Mouse (Mus musculus) ES-Bruce4 (cell line): ENCODE measurements around the gene Ankrd11. TPM values are rescaled to one million over a fixed set of nuclear protein-coding genes. Genes with fewer than 3 reads are reported as not detected.

Experiments
- H3K27ac ChIP-seq: 2 replicates; pipeline ENCODE4 v1.5.1; 2012; ENCODE audit warnings: low read length, inconsistent platforms; ENCODE audit not compliant: insufficient read depth
- H3K27me3 ChIP-seq: 2 replicates; pipeline ENCODE4 v1.6.1; 2012; ENCODE audit warnings: mild to moderate bottlenecking, low read length, inconsistent platforms; ENCODE audit not compliant: control insufficient read depth, poor library complexity, insufficient read depth, severe bottlenecking
- H3K36me3 ChIP-seq: 2 replicates; pipeline ENCODE4 v1.6.1; 2012; ENCODE audit warnings: inconsistent platforms, mild to moderate bottlenecking, low read length, moderate library complexity; ENCODE audit not compliant: control insufficient read depth, poor library complexity, insufficient read depth, severe bottlenecking
- H3K4me1 ChIP-seq: one replicate; pipeline ENCODE4 v1.8.1; 2011; ENCODE audit warnings: low read length; ENCODE audit not compliant: control insufficient read depth, insufficient read depth
- H3K4me3 ChIP-seq: 2 replicates; pipeline ENCODE4 v1.5.1; 2011; ENCODE audit warnings: low read depth, mild to moderate bottlenecking, low read length
- H3K9ac ChIP-seq: 2 replicates; pipeline ENCODE4 v1.6.1; 2012; ENCODE audit warnings: low read depth, mild to moderate bottlenecking, inconsistent platforms; ENCODE audit not compliant: poor library complexity, severe bottlenecking
- H3K9me3 ChIP-seq: replicated peaks from 2 replicates; pipeline ENCODE4 v1.6.1; 2012; ENCODE audit warnings: mild to moderate bottlenecking, low read length, inconsistent platforms; ENCODE audit not compliant: control insufficient read depth, poor library complexity, insufficient read depth, severe bottlenecking
- CTCF ChIP-seq: IDR thresholded peaks from one replicate; pipeline ENCODE4 v1.8.1; 2011; ENCODE audit warnings: low read depth, low read length
- EP300 ChIP-seq: IDR thresholded peaks from 2 replicates; pipeline ENCODE4 v1.6.1; 2011; ENCODE audit warnings: low read depth, low read length; ENCODE audit not compliant: insufficient read depth
- POLR2A ChIP-seq: IDR thresholded peaks from one replicate; pipeline ENCODE4 v1.8.1; 2011; ENCODE audit warnings: low read length; ENCODE audit not compliant: insufficient read depth
- polyA plus RNA-seq: library from polyadenylated mRNA; stranded (reverse); fragments of >200 nt; gene quantifications from 2 replicates; pipeline ENCODE4 v1.2.4, GENCODE M21; 2011; ENCODE audit warnings: low read depth; ENCODE audit not compliant: missing spikeins, insufficient read depth, insufficient read length

The Ankrd11 gene
- polyA plus RNA-seq, 1 experiment: 148 TPM

DNA sequence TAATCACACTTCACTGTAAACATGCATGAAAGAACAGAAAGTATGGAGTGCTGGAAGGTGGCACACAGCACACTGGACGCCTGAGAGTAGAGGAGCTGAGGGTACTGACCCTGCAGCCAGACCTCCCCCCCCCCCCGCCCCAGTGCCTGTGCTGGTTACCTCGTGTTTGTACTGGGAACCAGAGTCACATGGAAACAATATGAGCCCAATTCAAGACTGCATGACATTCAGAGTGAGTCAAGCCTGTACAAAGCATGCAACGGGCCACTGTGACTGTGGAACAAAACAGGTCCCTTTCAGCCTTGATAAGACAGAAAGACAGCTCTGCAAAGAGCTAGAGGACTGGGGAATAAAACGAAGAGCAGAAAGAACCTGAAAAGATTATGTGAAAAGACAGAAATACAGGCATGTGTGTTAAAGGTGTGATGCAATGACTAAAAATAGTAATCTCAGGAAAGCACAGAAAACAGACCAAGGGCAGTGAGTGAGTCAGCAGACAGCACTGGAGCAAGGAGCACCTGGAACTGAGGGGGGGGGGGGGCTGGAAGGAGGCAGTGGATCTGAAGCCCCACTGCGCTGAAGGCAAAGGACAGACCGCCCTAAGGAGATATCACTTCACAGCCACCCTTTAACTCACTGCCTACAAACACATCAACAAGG is 118.5 kb downstream of the Ankrd11 start:
- Histone ChIP-seq H3K9me3 (no peaks in the 10 kb centered on the region), H3K4me1 (no peaks in the 10 kb centered on the region), H3K27me3 (no peaks in the 10 kb centered on the region), H3K9ac (no peak overlapping the region), H3K36me3 (no peaks in the 10 kb centered on the region), H3K4me3 (no peak overlapping the region), H3K27ac (no peak overlapping the region)
- TF ChIP-seq EP300 (no peak), POLR2A (no peak), CTCF (no peak)

DNA sequence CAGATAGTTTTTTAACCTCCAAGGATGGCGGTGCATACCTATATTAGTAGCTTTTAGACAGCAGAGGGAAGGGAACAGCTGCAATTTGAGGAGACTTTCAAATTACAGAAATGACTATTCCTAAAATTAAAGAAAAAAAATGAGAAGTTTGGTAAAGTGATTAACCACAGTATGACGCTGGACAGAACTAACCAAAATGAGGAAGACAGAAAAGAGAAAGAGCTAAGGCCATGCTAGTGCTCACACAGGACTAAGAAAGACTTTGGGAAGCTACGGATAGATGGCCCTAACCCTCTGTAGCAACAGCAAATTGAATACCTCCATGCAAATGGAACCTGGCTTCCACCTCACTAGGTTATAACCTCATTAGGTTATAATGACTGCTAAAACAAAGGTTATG is 119.1 kb downstream of the Ankrd11 start:
- Histone ChIP-seq H3K36me3 (no peaks in the 10 kb centered on the region), H3K27me3 (no peaks in the 10 kb centered on the region), H3K4me1 (no peaks in the 10 kb centered on the region), H3K9ac (no peak overlapping the region), H3K9me3 (no peaks in the 10 kb centered on the region), H3K27ac (no peak overlapping the region), H3K4me3 (no peak overlapping the region)
- TF ChIP-seq POLR2A: no peak
- TF ChIP-seq EP300: no peak
- TF ChIP-seq CTCF: no peak

DNA sequence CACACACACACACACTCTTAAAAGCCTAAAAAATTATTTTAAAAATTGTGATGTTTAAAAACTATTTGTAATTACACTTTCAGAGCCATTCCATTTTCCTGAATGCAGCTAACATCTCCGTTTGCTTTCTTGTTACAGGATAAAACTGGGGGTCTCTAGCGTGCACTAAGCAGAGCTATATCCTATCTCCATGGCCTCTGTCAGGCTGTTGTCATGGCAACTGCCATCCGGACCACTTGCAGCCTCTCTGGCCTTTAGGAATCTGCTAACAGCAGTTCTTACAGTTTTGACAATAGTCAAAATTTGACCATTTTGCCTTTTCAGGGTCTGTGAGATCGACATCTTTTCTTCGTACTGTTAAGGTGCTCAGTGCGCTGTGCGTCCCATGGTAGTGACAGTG is 121.2 kb downstream of the Ankrd11 start:
- Histone ChIP-seq H3K9ac (no peak overlapping the region), H3K4me3 (no peak overlapping the region), H3K9me3 (no peaks in the 10 kb centered on the region), H3K36me3 (peaks cover 3% of the 10 kb centered on the region; the same call in 1 of the 2 replicates), H3K27ac (no peak overlapping the region), H3K4me1 (no peaks in the 10 kb centered on the region), H3K27me3 (no peaks in the 10 kb centered on the region)
- TF ChIP-seq CTCF (no peak), EP300 (no peak), POLR2A (no peak)

- no peak overlapping the region for H3K27ac ChIP-seq
- H3K36me3 ChIP-seq: peaks cover 22% of the 10 kb centered on the region
- no peaks in the 10 kb centered on the region for H3K9me3 ChIP-seq
- no peaks in the 10 kb centered on the region for H3K27me3 ChIP-seq
- H3K9ac ChIP-seq: no peak overlapping the region
- TF ChIP-seq CTCF: no peak
- TF ChIP-seq POLR2A: no peak
- TF ChIP-seq EP300: no peak
- H3K4me1 ChIP-seq: no peaks in the 10 kb centered on the region
- H3K4me3 ChIP-seq: no peak overlapping the region
Observed at GRCm38 (mm10) chr8:122918438-122919107, 123.5 kb downstream of the Ankrd11 start.

DNA sequence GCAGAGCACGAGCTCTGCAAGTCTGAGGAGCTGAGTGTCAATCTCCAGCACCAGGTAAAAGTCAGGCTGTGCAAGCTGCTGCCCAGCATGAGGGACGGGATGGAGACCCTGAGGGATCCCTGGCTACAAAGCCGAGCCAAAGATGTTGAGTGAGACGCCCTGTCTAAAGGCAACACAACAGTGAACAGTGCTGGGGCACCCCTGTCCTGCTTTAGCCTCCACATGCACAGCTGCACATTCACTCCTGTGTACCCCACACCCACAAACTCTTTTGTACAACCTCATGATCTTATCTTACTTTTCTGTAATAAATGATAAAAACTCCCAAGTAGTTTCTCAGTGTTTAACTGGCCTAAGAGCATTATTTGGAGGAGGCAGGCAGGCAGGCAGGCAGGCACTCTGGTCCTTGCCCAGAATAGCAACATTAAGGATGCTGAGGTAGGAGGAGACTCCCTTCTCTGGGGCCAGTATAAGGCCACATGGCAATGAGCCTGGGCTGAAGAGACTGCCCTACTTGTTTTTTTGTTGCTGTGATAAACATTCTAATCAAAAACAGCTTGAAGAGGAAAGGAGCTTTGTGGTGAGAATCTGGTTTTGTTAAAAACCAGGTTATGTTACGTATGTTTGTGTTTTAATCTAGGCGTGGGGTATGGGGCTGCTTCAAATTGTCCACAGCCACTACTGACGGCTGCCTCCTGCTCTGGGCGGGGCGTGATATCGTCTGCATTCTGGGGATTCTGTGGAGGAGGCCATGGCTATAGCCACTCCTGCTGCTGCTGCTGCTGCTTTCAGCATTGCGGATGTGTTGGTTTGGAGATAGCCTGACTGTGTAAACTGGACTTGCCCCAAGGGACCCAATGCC is 124.3 kb downstream of the Ankrd11 start:
- Histone ChIP-seq H3K27me3 (no peaks in the 10 kb centered on the region), H3K9ac (no peak overlapping the region), H3K4me1 (no peaks in the 10 kb centered on the region), H3K36me3 (peaks cover 30% of the 10 kb centered on the region), H3K4me3 (no peak overlapping the region), H3K9me3 (no peaks in the 10 kb centered on the region), H3K27ac (no peak overlapping the region)
- TF ChIP-seq EP300: no peak
- TF ChIP-seq CTCF: no peak
- TF ChIP-seq POLR2A: no peak

DNA sequence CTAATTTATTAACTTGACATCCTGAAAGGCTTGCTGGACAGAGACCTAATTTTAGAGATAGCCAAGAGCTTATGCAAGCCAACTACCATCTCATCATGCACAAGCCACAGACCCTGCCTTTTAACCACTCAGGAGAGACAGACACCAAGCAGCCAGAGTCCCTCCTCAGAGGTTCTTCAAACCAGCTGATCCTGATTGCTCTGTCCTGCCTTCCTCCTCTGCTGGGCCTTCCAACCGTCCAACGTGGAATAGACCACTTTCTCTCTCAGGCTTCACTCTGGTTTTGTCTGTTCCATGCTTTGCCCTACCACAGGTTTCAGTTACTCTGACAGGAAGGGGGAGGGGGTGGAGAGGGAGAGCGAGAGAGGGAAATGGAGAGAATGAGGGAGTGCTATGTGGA is 125.3 kb downstream of the Ankrd11 start:
- no peaks in the 10 kb centered on the region for H3K9me3 ChIP-seq
- TF ChIP-seq EP300: no peak
- TF ChIP-seq POLR2A: no peak
- TF ChIP-seq CTCF: no peak

More for the DNA sequence above, 125.3 kb downstream of the Ankrd11 start:
- no peak overlapping the region for H3K9ac ChIP-seq
- H3K4me1 ChIP-seq: no peaks in the 10 kb centered on the region
- H3K36me3 ChIP-seq: peaks cover 30% of the 10 kb centered on the region
- no peak overlapping the region for H3K27ac ChIP-seq
- H3K4me3 ChIP-seq: no peak overlapping the region
- no peaks in the 10 kb centered on the region for H3K27me3 ChIP-seq
